Mouse (Mus musculus) stomach, postnatal 0 days (tissue): ENCODE data around the gene Ube2i. TPM values are rescaled to one million over a fixed set of nuclear protein-coding genes. Genes with fewer than 3 reads are reported as not detected.

ENCODE experiments used
- ATAC-seq: fragments of 200-750 bp; cut with Nextera tagmentation; 2 replicates; pipeline ENCODE4 v1.8.0; 2017; ENCODE audit not compliant: low FRiP score, low TSS enrichment
- DNase-seq: peaks from one replicate; pipeline ENCODE4 v3.0.0-alpha.2; 2016; ENCODE audit warnings: low spot score
- H3K27ac ChIP-seq: fragments of 300-500 bp; sonication (generic); replicated peaks from 2 replicates; pipeline ENCODE4 v1.5.1; 2014; ENCODE audit warnings: mild to moderate bottlenecking, control low read depth
- H3K27me3 ChIP-seq: fragments of 300-500 bp; sonication (generic); 2 replicates; pipeline ENCODE4 v1.6.1; 2014; ENCODE audit warnings: low read length; ENCODE audit not compliant: control insufficient read depth, insufficient read depth
- H3K36me3 ChIP-seq: fragments of 300-500 bp; sonication (generic); 2 replicates; pipeline ENCODE4 v1.6.1; 2014; ENCODE audit warnings: low read length, mixed read lengths; ENCODE audit not compliant: control insufficient read depth, insufficient read depth
- H3K4me1 ChIP-seq: fragments of 300-500 bp; sonication (generic); replicated peaks from 2 replicates; pipeline ENCODE4 v1.6.1; 2014; ENCODE audit warnings: antibody characterized with exemption; ENCODE audit not compliant: control insufficient read depth, insufficient read depth
- H3K4me2 ChIP-seq: fragments of 300-500 bp; sonication (generic); replicated peaks from 2 replicates; pipeline ENCODE4 v1.6.1; 2014; ENCODE audit warnings: low read depth, mild to moderate bottlenecking, control low read depth, moderate library complexity
- H3K4me3 ChIP-seq: fragments of 300-500 bp; sonication (generic); 2 replicates; pipeline ENCODE4 v1.5.1; 2014; ENCODE audit warnings: low read depth, low read length, control low read depth
- H3K9ac ChIP-seq: fragments of 300-500 bp; sonication (generic); 2 replicates; pipeline ENCODE4 v1.6.1; 2014; ENCODE audit warnings: mild to moderate bottlenecking, low read length, control low read depth, mixed read lengths
- H3K9me3 ChIP-seq: fragments of 300-500 bp; sonication (generic); 2 replicates; pipeline ENCODE4 v1.6.1; 2016; ENCODE audit warnings: low read length; ENCODE audit not compliant: control insufficient read depth
- CTCF ChIP-seq: IDR thresholded peaks from 2 replicates; pipeline ENCODE4 v1.5.1; 2016; ENCODE audit warnings: antibody characterized with exemption, low read depth, mild to moderate bottlenecking, moderate library complexity
- EP300 ChIP-seq: optimal IDR thresholded peaks from 2 replicates; pipeline ENCODE3; 2016; ENCODE audit warnings: antibody characterized with exemption
- WGBS: fragments of 180-500 bp; shearing (Covaris S2); extraction: QIAGEN DNeasy Blood & Tissue Kit; methylation state at CpG from one replicate; pipeline ENCODE4 v1.1.7; 2014; 5-methylcytosine and 5-hydroxymethylcytosine counted together
- polyA plus RNA-seq: library from polyadenylated mRNA; unstranded; fragments of >200 nt; fragmentation: Nextera tagmentation; extraction: Ambion mirVana; gene quantifications from 2 replicates; pipeline ENCODE4 v1.2.1, GENCODE M21; 2015

Ube2i gene
- 308 and 318 TPM in 2 replicates for polyA plus RNA-seq

GRCm38 (mm10) chr17:25274571-25275346 lies at the start of gene Ube2i:
Ube2i (minus strand) TSS chr17:25274622.
- peak within 1 kb of the TSS; percentile 95 for H3K4me2 ChIP-seq
- WGBS = 83% methylated on average over 9 of the region's 9 CpGs
- H3K9ac ChIP-seq = peak within 1 kb of the TSS; percentile 98
- no peaks in the 10 kb centered on the region for H3K9me3 ChIP-seq
- H3K27ac ChIP-seq = peak within 1 kb of the TSS; percentile 99
- peak within 1 kb of the TSS; percentile 95 for H3K4me3 ChIP-seq
- H3K36me3 ChIP-seq = no peaks in the 10 kb centered on the region
- H3K27me3 ChIP-seq = no peaks in the 10 kb centered on the region
- no peak for ATAC-seq
- DNase-seq = no peak
- TF ChIP-seq EP300 (no peak), CTCF (no peak)
- H3K4me1 ChIP-seq = peaks cover 8% of the 10 kb centered on the region; the same call in 1 of the 2 replicates

GRCm38 (mm10) chr17:25322930-25323329 lies 48.5 kb upstream of the Ube2i start:
- Histone ChIP-seq H3K4me3 (no peak overlapping the region), H3K4me2 (no peak overlapping the region), H3K9me3 (no peaks in the 10 kb centered on the region), H3K27ac (no peak overlapping the region), H3K36me3 (no peaks in the 10 kb centered on the region), H3K4me1 (no peaks in the 10 kb centered on the region), H3K9ac (no peak overlapping the region), H3K27me3 (no peaks in the 10 kb centered on the region)
- ATAC-seq = no peak
- 14% methylated on average over 2 of the region's 2 CpGs for WGBS
- no peak for DNase-seq
- TF ChIP-seq EP300 (no peak), CTCF (no peak)

DNA sequence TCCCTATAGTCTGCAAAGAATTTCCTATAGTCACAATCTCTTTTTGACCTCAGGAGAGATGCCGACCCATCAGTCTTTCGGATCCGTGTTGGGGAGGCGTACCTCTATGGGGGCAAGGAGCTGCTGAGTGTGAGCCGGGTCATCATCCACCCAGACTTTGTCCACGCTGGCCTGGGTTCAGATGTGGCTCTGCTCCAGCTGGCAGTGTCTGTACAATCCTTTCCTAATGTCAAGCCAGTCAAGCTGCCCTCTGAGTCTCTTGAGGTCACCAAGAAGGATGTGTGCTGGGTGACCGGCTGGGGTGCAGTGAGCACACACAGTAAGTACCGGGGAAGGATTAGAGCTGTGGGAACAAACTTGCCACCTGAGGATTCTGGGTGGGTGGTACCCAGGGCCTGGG lies 46.4 kb upstream of the Ube2i start:
- ATAC-seq (no peak), DNase-seq (no peak)
- 82% methylated on average over 8 of the region's 8 CpGs for WGBS
- Histone ChIP-seq H3K4me3 (no peak overlapping the region), H3K27ac (no peak overlapping the region), H3K4me1 (no peaks in the 10 kb centered on the region), H3K36me3 (no peaks in the 10 kb centered on the region), H3K9me3 (no peaks in the 10 kb centered on the region), H3K4me2 (no peak overlapping the region), H3K27me3 (no peaks in the 10 kb centered on the region), H3K9ac (no peak overlapping the region)
- no peak for TF ChIP-seq CTCF
- no peak for TF ChIP-seq EP300

DNA sequence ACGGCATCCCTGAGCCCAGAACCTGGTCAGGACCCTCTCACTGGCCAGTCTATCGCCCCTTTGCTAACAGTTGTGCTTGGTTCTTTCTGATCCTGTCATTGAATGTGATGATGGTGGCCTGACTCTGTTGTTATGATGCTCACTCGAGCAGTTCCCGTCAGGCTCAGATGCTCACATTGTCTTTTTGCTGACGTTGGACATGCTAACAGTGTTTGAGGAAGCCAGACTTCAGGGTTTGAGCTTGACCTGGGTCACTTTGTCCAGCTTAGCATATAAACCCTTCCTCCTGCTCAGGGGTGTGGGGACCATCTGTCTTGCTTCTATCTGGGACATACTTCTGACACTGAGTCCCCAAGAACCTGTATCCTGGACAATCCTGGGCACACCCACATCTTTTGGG lies 43.9 kb upstream of the Ube2i start, which contains the start of gene Prss29:
Gene Prss29, plus strand, starts transcription at position 301 of the 400 bp plus-strand sequence.
- H3K27me3 ChIP-seq = no peaks in the 10 kb centered on the region
- no peak within 1 kb of the TSS for H3K4me3 ChIP-seq
- H3K9ac ChIP-seq = no peak within 1 kb of the TSS
- H3K36me3 ChIP-seq = no peaks in the 10 kb centered on the region
- TF ChIP-seq EP300 = no peak
- no peak for TF ChIP-seq CTCF
- 73% methylated on average over 5 of the region's 5 CpGs for WGBS
- H3K4me1 ChIP-seq = no peaks in the 10 kb centered on the region
- no peak within 1 kb of the TSS for H3K27ac ChIP-seq
- ATAC-seq = no peak
- no peaks in the 10 kb centered on the region for H3K9me3 ChIP-seq
- no peak for DNase-seq
- no peak within 1 kb of the TSS for H3K4me2 ChIP-seq

- H3K4me1 ChIP-seq = no peaks in the 10 kb centered on the region
- no peak for TF ChIP-seq EP300
- TF ChIP-seq CTCF = no peak
- 45% methylated on average over 4 of the region's 4 CpGs for WGBS
- no peaks in the 10 kb centered on the region for H3K27me3 ChIP-seq
- ATAC-seq (no peak), DNase-seq (no peak)
- no peaks in the 10 kb centered on the region for H3K36me3 ChIP-seq
- no peak within 1 kb of the TSS for H3K27ac ChIP-seq
- H3K9ac ChIP-seq = no peak within 1 kb of the TSS
- H3K4me3 ChIP-seq = no peak within 1 kb of the TSS
- H3K4me2 ChIP-seq = no peak within 1 kb of the TSS
- H3K9me3 ChIP-seq = no peaks in the 10 kb centered on the region
These were observed 33.9 kb upstream of the Ube2i start, which contains the start of gene Prss28 for GRCm38 (mm10) chr17:25308346-25308745. Prss28 (plus strand) TSS chr17:25308646.

GRCm38 (mm10) chr17:25298094-25298493 lies 23.7 kb upstream of the Ube2i start, which contains the start of gene Prss34:
Prss34 (plus strand) TSS chr17:25298394.
- DNase-seq (no peak), ATAC-seq (no peak)
- 76% methylated on average over 5 of the region's 5 CpGs for WGBS
- H3K4me1 ChIP-seq = no peaks in the 10 kb centered on the region
- no peak within 1 kb of the TSS for H3K4me3 ChIP-seq
- H3K27ac ChIP-seq = no peak within 1 kb of the TSS
- H3K36me3 ChIP-seq = no peaks in the 10 kb centered on the region
- no peaks in the 10 kb centered on the region for H3K9me3 ChIP-seq
- no peak for TF ChIP-seq EP300
- no peak for TF ChIP-seq CTCF
- H3K27me3 ChIP-seq = no peaks in the 10 kb centered on the region
- no peak within 1 kb of the TSS for H3K4me2 ChIP-seq
- H3K9ac ChIP-seq = no peak within 1 kb of the TSS
